Mouse (Mus musculus): ENCODE measurements around the gene Gpr1. TPM values are rescaled to one million over a fixed set of nuclear protein-coding genes. Genes with fewer than 3 reads are reported as not detected.

Gene Gpr1
- polyA plus RNA-seq, 1 experiment from 2014 or later = 0.35 TPM

DNA sequence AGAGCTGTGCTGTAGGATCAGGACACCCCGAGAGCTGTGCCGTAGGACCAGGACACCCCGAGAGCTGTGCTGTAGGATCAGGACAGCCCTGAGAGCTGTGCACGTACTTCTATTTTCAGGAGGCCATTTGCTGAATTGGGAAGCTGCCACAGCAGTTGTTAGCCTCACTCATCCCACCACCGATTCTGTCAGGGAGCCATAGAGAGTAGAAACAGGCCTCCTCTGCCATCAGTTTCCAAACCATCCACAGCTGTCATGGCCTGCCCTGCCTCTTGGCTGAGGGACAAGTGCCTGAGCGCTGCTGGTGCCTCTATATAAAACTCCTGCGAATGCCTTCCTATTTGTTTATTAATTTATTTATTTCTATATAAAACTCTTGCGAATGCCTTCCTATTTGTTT lies 25.4 kb upstream of the Gpr1 start:
- WGBS = 91% methylated on average over 8 of the region's 8 CpGs
- H3K9me3 ChIP-seq (ENCODE audit: control insufficient read depth, low read length) = no peaks in the 10 kb centered on the region
- H3K4me1 ChIP-seq (replicated peaks; ENCODE audit: control insufficient read depth, insufficient read depth, low read length) = peaks cover 3% of the 10 kb centered on the region; the same call in 1 of the 2 replicates
- no peak overlapping the region for H3K4me2 ChIP-seq (ENCODE audit: low read depth, low read length, severe bottlenecking)
- no peaks in the 10 kb centered on the region for H3K36me3 ChIP-seq (ENCODE audit: control insufficient read depth, insufficient read depth, low read length)
- no peak overlapping the region for H3K9ac ChIP-seq (ENCODE audit: low read length)
- DNase-seq (ENCODE audit: low spot score) (no peak), ATAC-seq (replicated peaks; ENCODE audit: low FRiP score) (no peak)
- H3K27me3 ChIP-seq (ENCODE audit: control insufficient read depth, insufficient read depth, low read length) = no peaks in the 10 kb centered on the region
- no peak overlapping the region for H3K4me3 ChIP-seq (ENCODE audit: low read depth, low read length)
- H3K27ac ChIP-seq (ENCODE audit: low read depth, low read length) = no peak overlapping the region

DNA sequence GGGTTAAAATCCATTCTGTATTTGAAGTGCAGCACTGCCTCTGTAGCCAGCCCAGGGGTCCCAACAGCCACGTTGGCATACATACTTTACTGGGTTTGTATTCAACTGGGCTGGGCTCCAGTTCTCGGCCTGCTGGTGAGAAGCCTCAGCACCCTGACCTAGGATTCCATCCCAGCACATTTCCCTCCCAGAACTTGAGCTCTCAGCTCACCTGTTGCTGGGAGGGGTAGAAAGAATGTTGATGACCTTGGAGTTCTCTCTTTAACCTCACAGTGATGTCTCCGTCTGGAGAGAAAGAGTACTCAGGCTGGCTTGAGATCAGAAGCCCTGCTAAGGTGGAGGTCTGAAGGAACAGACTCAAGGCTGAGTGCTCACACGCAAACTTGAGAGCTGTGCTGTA lies 25.0 kb upstream of the Gpr1 start:
- Histone ChIP-seq H3K4me3 (ENCODE audit: low read depth, low read length) (no peak overlapping the region), H3K4me2 (ENCODE audit: low read depth, low read length, severe bottlenecking) (no peak overlapping the region), H3K9ac (ENCODE audit: low read length) (no peak overlapping the region), H3K27me3 (ENCODE audit: control insufficient read depth, insufficient read depth, low read length) (no peaks in the 10 kb centered on the region), H3K27ac (ENCODE audit: low read depth, low read length) (no peak overlapping the region), H3K4me1 (replicated peaks; ENCODE audit: control insufficient read depth, insufficient read depth, low read length) (peaks cover 3% of the 10 kb centered on the region; the same call in 1 of the 2 replicates), H3K9me3 (ENCODE audit: control insufficient read depth, low read length) (no peaks in the 10 kb centered on the region), H3K36me3 (ENCODE audit: control insufficient read depth, insufficient read depth, low read length) (no peaks in the 10 kb centered on the region)
- DNase-seq (ENCODE audit: low spot score) (no peak), ATAC-seq (replicated peaks; ENCODE audit: low FRiP score) (no peak)
- 64% methylated on average over 4 of the region's 4 CpGs for WGBS

DNA sequence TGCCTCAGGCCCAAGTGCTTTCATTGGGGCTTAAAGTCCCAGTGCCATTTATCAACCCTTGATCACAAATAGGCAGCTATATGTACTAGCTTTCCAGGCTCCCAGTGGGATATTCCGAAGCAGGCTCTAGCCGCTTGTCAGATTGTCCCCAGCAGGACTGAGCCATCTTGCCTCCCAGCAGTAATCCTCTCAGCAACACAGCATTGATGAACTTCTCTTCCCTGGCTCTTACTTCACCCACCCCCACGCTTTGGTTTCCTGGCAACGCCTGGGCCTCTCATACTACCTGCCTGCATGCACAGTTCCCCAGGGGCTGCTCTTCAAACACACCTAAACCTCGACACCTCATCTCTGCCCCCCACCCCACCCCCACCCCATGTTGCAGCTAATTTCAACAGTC lies 23.0 kb upstream of the Gpr1 start:
- DNase-seq (ENCODE audit: low spot score) (no peak), ATAC-seq (replicated peaks; ENCODE audit: low FRiP score) (no peak)
- H3K9ac ChIP-seq (ENCODE audit: low read length) = no peak overlapping the region
- H3K4me2 ChIP-seq (ENCODE audit: low read depth, low read length, severe bottlenecking) = no peak overlapping the region
- H3K27me3 ChIP-seq (ENCODE audit: control insufficient read depth, insufficient read depth, low read length) = no peaks in the 10 kb centered on the region
- WGBS = 6% methylated on average over 5 of the region's 5 CpGs
- no peaks in the 10 kb centered on the region for H3K36me3 ChIP-seq (ENCODE audit: control insufficient read depth, insufficient read depth, low read length)
- H3K27ac ChIP-seq (ENCODE audit: low read depth, low read length) = no peak overlapping the region
- H3K4me3 ChIP-seq (ENCODE audit: low read depth, low read length) = no peak overlapping the region
- peaks cover 3% of the 10 kb centered on the region; the same call in 1 of the 2 replicates for H3K4me1 ChIP-seq (replicated peaks; ENCODE audit: control insufficient read depth, insufficient read depth, low read length)
- no peaks in the 10 kb centered on the region for H3K9me3 ChIP-seq (ENCODE audit: control insufficient read depth, low read length)

DNA sequence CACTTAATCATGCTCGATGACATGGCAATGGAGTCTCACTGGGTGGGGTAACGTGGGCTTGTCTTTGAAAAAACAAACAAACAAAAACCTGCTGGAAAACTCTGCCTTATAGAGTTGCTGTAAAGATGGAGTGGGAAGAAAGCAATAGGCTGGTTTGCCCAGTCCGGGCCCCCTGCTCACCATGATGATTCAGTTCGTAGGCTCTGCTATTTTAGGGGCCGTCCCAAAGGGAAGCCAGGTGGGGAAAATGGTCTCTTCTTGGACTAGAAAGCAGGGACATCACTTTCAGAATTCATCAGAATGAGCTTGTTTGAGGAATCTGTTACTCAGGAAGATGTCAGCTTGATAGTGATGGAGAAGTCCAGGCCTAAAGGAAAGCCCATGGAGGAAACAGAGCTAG lies 12.9 kb upstream of the Gpr1 start:
- no peak overlapping the region for H3K9ac ChIP-seq (ENCODE audit: low read length)
- H3K4me2 ChIP-seq (ENCODE audit: low read depth, low read length, severe bottlenecking) = no peak overlapping the region
- DNase-seq (ENCODE audit: low spot score) = no peak
- no peaks in the 10 kb centered on the region for H3K27me3 ChIP-seq (ENCODE audit: control insufficient read depth, insufficient read depth, low read length)
- no peaks in the 10 kb centered on the region for H3K9me3 ChIP-seq (ENCODE audit: control insufficient read depth, low read length)
- no peak overlapping the region for H3K27ac ChIP-seq (ENCODE audit: low read depth, low read length)
- H3K36me3 ChIP-seq (ENCODE audit: control insufficient read depth, insufficient read depth, low read length) = no peaks in the 10 kb centered on the region
- no peaks in the 10 kb centered on the region for H3K4me1 ChIP-seq (replicated peaks; ENCODE audit: control insufficient read depth, insufficient read depth, low read length)
- ATAC-seq (replicated peaks; ENCODE audit: low FRiP score) = no peak
- 84% methylated on average over 5 of the region's 5 CpGs for WGBS
- H3K4me3 ChIP-seq (ENCODE audit: low read depth, low read length) = no peak overlapping the region

- DNase-seq (ENCODE audit: low spot score) (peak; percentile 61), ATAC-seq (replicated peaks; ENCODE audit: low FRiP score) (no peak)
- H3K9me3 ChIP-seq (ENCODE audit: control insufficient read depth, low read length) = no peaks in the 10 kb centered on the region
- no peaks in the 10 kb centered on the region for H3K4me1 ChIP-seq (replicated peaks; ENCODE audit: control insufficient read depth, insufficient read depth, low read length)
- H3K4me2 ChIP-seq (ENCODE audit: low read depth, low read length, severe bottlenecking) = no peak overlapping the region
- no peaks in the 10 kb centered on the region for H3K36me3 ChIP-seq (ENCODE audit: control insufficient read depth, insufficient read depth, low read length)
- WGBS = 9% methylated on average over 7 of the region's 7 CpGs
- no peaks in the 10 kb centered on the region for H3K27me3 ChIP-seq (ENCODE audit: control insufficient read depth, insufficient read depth, low read length)
- H3K4me3 ChIP-seq (ENCODE audit: low read depth, low read length) = no peak overlapping the region
- H3K9ac ChIP-seq (ENCODE audit: low read length) = no peak overlapping the region
- H3K27ac ChIP-seq (ENCODE audit: low read depth, low read length) = no peak overlapping the region
Observed at GRCm38 (mm10) chr1:63225890-63226289, 11.5 kb upstream of the Gpr1 start.

DNA sequence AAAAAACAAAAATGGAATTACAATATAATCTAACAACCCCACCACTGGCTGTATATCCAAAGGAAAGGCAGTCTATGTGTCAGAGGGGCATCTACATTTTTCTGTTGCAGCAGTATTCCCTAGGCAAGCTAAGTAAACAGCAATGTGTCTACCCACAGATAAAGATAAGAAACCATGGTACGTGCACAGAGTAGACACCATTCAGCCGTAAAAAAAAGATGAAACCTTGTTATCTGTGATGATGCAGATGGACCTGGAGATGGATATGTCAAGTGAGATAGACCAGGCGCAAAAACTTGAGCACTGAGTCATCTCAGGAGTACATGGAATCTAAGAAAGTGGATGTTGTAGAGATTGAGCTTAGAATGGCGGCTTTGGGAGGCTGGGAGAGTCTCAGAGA lies 10.7 kb upstream of the Gpr1 start:
- Histone ChIP-seq H3K27ac (ENCODE audit: low read depth, low read length) (no peak overlapping the region), H3K36me3 (ENCODE audit: control insufficient read depth, insufficient read depth, low read length) (no peaks in the 10 kb centered on the region), H3K4me3 (ENCODE audit: low read depth, low read length) (no peak overlapping the region), H3K9ac (ENCODE audit: low read length) (no peak overlapping the region), H3K4me1 (replicated peaks; ENCODE audit: control insufficient read depth, insufficient read depth, low read length) (no peaks in the 10 kb centered on the region), H3K4me2 (ENCODE audit: low read depth, low read length, severe bottlenecking) (no peak overlapping the region), H3K27me3 (ENCODE audit: control insufficient read depth, insufficient read depth, low read length) (no peaks in the 10 kb centered on the region), H3K9me3 (ENCODE audit: control insufficient read depth, low read length) (no peaks in the 10 kb centered on the region)
- ATAC-seq (replicated peaks; ENCODE audit: low FRiP score) (no peak), DNase-seq (ENCODE audit: low spot score) (no peak)
- 89% methylated on average over 4 of the region's 4 CpGs for WGBS

- Histone ChIP-seq H3K27ac (ENCODE audit: low read depth, low read length) (no peak overlapping the region), H3K9ac (ENCODE audit: low read length) (no peak overlapping the region), H3K36me3 (ENCODE audit: control insufficient read depth, insufficient read depth, low read length) (no peaks in the 10 kb centered on the region), H3K4me3 (ENCODE audit: low read depth, low read length) (no peak overlapping the region), H3K4me2 (ENCODE audit: low read depth, low read length, severe bottlenecking) (no peak overlapping the region), H3K4me1 (replicated peaks; ENCODE audit: control insufficient read depth, insufficient read depth, low read length) (no peaks in the 10 kb centered on the region; the same call in 1 of the 2 replicates), H3K9me3 (ENCODE audit: control insufficient read depth, low read length) (no peaks in the 10 kb centered on the region), H3K27me3 (ENCODE audit: control insufficient read depth, insufficient read depth, low read length) (no peaks in the 10 kb centered on the region)
- WGBS = 92% methylated on average over 4 of the region's 4 CpGs
- ATAC-seq (replicated peaks; ENCODE audit: low FRiP score) (no peak), DNase-seq (ENCODE audit: low spot score) (no peak)
Observed at GRCm38 (mm10) chr1:63219277-63219676, 4.9 kb upstream of the Gpr1 start.

DNA sequence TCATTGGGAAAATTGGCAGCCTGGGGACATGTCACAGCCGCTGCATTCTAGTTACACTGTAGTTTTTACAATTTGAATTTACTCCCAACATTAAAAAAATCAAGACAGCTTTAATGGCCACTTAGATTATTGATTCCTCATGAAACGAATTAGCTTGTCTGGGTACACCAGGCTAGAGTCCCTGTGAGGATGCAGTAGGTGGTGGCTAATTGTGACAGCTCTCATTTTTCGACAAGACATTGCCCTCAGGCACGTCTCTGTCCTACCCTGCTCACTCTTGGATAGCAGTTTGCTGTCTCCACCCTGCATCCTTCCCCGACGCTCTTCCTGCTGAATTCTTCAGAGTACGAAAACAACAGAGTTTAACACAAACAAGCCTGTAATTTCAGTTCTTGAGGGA lies 288 bp upstream of the Gpr1 start:
- no peaks in the 10 kb centered on the region for H3K9me3 ChIP-seq (ENCODE audit: control insufficient read depth, low read length)
- no peaks in the 10 kb centered on the region for H3K36me3 ChIP-seq (ENCODE audit: control insufficient read depth, insufficient read depth, low read length)
- no peak overlapping the region for H3K9ac ChIP-seq (ENCODE audit: low read length)
- DNase-seq (ENCODE audit: low spot score) (no peak), ATAC-seq (replicated peaks; ENCODE audit: low FRiP score) (no peak)
- H3K4me1 ChIP-seq (replicated peaks; ENCODE audit: control insufficient read depth, insufficient read depth, low read length) = peaks cover 2% of the 10 kb centered on the region; the same call in 1 of the 2 replicates
- no peaks in the 10 kb centered on the region for H3K27me3 ChIP-seq (ENCODE audit: control insufficient read depth, insufficient read depth, low read length)
- WGBS = 46% methylated on average over 7 of the region's 7 CpGs
- H3K4me3 ChIP-seq (ENCODE audit: low read depth, low read length) = no peak overlapping the region
- H3K4me2 ChIP-seq (ENCODE audit: low read depth, low read length, severe bottlenecking) = no peak overlapping the region
- H3K27ac ChIP-seq (ENCODE audit: low read depth, low read length) = no peak overlapping the region

DNA sequence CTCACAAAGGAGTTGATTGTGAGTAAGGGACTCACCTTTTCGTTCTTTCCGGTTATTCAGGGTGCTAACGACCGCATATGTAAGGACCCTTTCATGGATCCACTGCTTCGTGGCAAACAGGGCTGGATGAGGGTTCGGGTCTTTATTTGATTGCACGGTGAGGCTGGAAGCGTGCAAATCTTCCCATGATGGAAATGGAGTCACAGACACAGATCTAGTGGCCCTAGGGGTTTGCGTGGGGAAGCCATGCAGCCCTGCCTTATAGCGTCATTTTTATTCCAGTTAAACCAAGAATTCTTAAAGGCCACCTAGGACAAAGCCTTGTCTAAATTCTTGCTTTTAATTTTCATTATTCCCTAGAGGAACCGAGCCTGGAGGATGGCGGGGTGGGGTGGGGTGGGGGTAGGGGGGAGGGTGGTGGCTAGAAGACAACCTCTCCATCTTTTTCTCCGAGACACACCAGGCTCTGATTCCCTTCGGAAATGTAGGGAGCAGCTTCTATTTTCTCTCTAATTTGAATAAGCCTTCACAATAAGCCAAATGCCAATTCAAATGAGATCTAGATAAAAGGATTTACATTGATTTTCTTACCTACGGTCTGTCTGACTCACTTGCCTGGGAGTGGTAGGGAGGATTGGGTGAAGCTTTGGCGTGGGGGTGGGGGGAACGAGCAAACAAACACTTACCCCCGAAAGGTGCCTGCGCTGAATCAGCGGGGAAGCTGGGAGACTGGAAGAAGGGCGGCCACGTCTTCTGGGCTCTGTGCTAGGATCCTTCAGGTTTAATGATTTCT lies 669 bp downstream of the Gpr1 start:
- DNase-seq (ENCODE audit: low spot score) = no peak

More for the DNA sequence above, 669 bp downstream of the Gpr1 start:
- Histone ChIP-seq H3K4me1 (replicated peaks; ENCODE audit: control insufficient read depth, insufficient read depth, low read length) (peaks cover 2% of the 10 kb centered on the region; the same call in 1 of the 2 replicates), H3K4me3 (ENCODE audit: low read depth, low read length) (no peak overlapping the region), H3K27me3 (ENCODE audit: control insufficient read depth, insufficient read depth, low read length) (no peaks in the 10 kb centered on the region), H3K4me2 (ENCODE audit: low read depth, low read length, severe bottlenecking) (peak overlapping the region; percentile 40; the same call in 1 of the 2 replicates), H3K27ac (ENCODE audit: low read depth, low read length) (no peak overlapping the region), H3K9me3 (ENCODE audit: control insufficient read depth, low read length) (no peaks in the 10 kb centered on the region), H3K36me3 (ENCODE audit: control insufficient read depth, insufficient read depth, low read length) (no peaks in the 10 kb centered on the region), H3K9ac (ENCODE audit: low read length) (peak overlapping the region; percentile 43)
- no peak for ATAC-seq (replicated peaks; ENCODE audit: low FRiP score)
- 14% methylated on average over 22 of the region's 22 CpGs for WGBS
